Comparison of ENCODE assay signal across 19 mouse cellular contexts in the genomic region with DNA sequence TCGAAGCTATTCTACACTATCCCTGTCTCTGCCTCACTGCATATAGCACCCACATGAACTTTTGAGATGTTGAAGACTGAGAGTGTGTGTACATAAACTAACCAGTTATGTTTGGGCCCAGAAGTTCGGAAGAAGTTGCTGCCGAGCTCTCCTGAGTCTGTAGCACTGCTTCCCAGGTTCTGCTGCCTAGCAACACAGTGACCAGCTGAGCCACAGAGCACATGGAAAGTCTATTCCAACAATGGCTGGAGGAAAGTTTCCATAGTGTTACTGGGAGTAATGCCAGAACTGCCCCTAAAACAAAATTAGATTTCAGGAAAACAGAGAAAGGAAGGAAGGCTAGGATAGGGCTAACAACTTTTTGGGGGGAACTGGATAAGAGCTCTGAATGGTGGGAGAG.
DNase-seq lines count a peak whose midpoint lies in the region; ATAC-seq and TF ChIP-seq lines count a peak whose summit lies in the region.
"Had no signal": no experiment of that assay in that cellular context is flagged by ENCODE, and none has a peak within 500 bp of the region (broad histone marks: within the 10 kb centered on the region; RNA-seq: fewer than 3 reads in every experiment).

No protein-coding gene starts in this region.

- H3K27me3 ChIP-seq in limb, embryonic 13.5 days: no peaks in the 10 kb centered on the region
- no peaks in the 10 kb centered on the region for H3K27me3 ChIP-seq in limb, embryonic 10.5 days (ENCODE audit: low read depth, poor library complexity, severe bottlenecking)
- peaks cover 53% of the 10 kb centered on the region for H3K27me3 ChIP-seq in heart, embryonic 13.5 days (replicated peaks)
- H3K27me3 ChIP-seq: limb, embryonic 15.5 days; neural tube, embryonic 12.5 days had no signal

- no peak overlapping the region for H3K9ac ChIP-seq in limb, embryonic 13.5 days
- no peak overlapping the region for H3K9ac ChIP-seq in heart, embryonic 13.5 days
- H3K9ac ChIP-seq: limb, embryonic 15.5 days; neural tube, embryonic 12.5 days had no signal

- no peaks in the 10 kb centered on the region for H3K9me3 ChIP-seq in limb, embryonic 13.5 days
- H3K9me3 ChIP-seq in limb, embryonic 10.5 days (replicated peaks): no peaks in the 10 kb centered on the region
- 0 out of 2 replicates have a peak, but pooled peaks cover 5% of the 10 kb centered on the region for H3K9me3 ChIP-seq in heart, embryonic 13.5 days
- H3K9me3 ChIP-seq: limb, embryonic 15.5 days; neural tube, embryonic 12.5 days had no signal

- intact Hi-C loops in gastrocnemius, adult 2 months (cut with DNase I): no loop called here

- 74% methylated on average over 3 of the region's 3 CpGs for WGBS in limb, embryonic 13.5 days
- WGBS in limb, embryonic 10.5 days: 91% methylated on average over 3 of the region's 3 CpGs
- WGBS in heart, embryonic 13.5 days: 66% methylated on average over 3 of the region's 3 CpGs

- TF ChIP-seq CTCF in gastrocnemius, adult 2 months (IDR thresholded peaks at IDR 0.05): no peak
- TF ChIP-seq CTCF in brain, embryonic 14.5 days (IDR thresholded peaks at IDR 0.05; ENCODE audit: borderline replicate concordance, extremely low read depth, insufficient read depth, insufficient read length): no peak

- DNase-seq in gastrocnemius, adult 2 months: no peak
- DNase-seq in gastrocnemius, adult 8-10 months (ENCODE audit: low spot score in 2 of 2): no peak
- no peak for DNase-seq in limb, embryonic 10.5 days (ENCODE audit: low spot score)
- DNase-seq in brain, embryonic 14.5 days (ENCODE audit: low read depth): peak; percentile 69
- no peak for DNase-seq in left cerebral cortex, adult 9 months (ENCODE audit: low spot score in 2 of 2)
- DNase-seq in retina, postnatal 1 day: no peak
- DNase-seq: adrenal gland, postnatal 14 days; cerebellum, adult 18-20 months; cerebellum, postnatal 36 days; kidney, adult 8-10 months; kidney, postnatal 36 days; layer of hippocampus, adult 9-11 months; lung, adult 18-20 months; thymus, postnatal 14 days had no signal

- no peak overlapping the region for H3K4me2 ChIP-seq in limb, embryonic 13.5 days (replicated peaks)
- H3K4me2 ChIP-seq in heart, embryonic 13.5 days: no peak overlapping the region
- H3K4me2 ChIP-seq: limb, embryonic 15.5 days; neural tube, embryonic 12.5 days had no signal

- 0 out of 2 replicates have a peak, but pooled peaks have one; percentile 32 for ATAC-seq in limb, embryonic 13.5 days (ENCODE audit: low FRiP score, low read depth)
- ATAC-seq in heart, embryonic 13.5 days (ENCODE audit: extremely low read depth, insufficient number of reproducible peaks, low FRiP score, low TSS enrichment): no peak
- ATAC-seq: activated CD4-positive, CD25-positive, alpha-beta regulatory T cell, adult 4 months had no signal

- H3K4me3 ChIP-seq in gastrocnemius, adult 2 months: no peak overlapping the region
- no peak overlapping the region for H3K4me3 ChIP-seq in limb, embryonic 13.5 days
- no peak overlapping the region for H3K4me3 ChIP-seq in limb, embryonic 10.5 days
- H3K4me3 ChIP-seq in heart, embryonic 13.5 days: no peak overlapping the region
- H3K4me3 ChIP-seq: limb, embryonic 15.5 days; neural tube, embryonic 12.5 days had no signal

- H3K4me1 ChIP-seq in limb, embryonic 13.5 days: 0 out of 2 replicates have a peak, but pooled peaks cover 4% of the 10 kb centered on the region
- peaks cover 4% of the 10 kb centered on the region for H3K4me1 ChIP-seq in limb, embryonic 10.5 days
- H3K4me1 ChIP-seq in heart, embryonic 13.5 days: peaks cover 4% of the 10 kb centered on the region; the same call in 1 of the 2 replicates
- H3K4me1 ChIP-seq: limb, embryonic 15.5 days had no signal

- H3K36me3 ChIP-seq in limb, embryonic 13.5 days: no peaks in the 10 kb centered on the region
- no peaks in the 10 kb centered on the region for H3K36me3 ChIP-seq in limb, embryonic 10.5 days
- H3K36me3 ChIP-seq in heart, embryonic 13.5 days: no peaks in the 10 kb centered on the region
- H3K36me3 ChIP-seq: limb, embryonic 15.5 days; neural tube, embryonic 12.5 days had no signal

- peak overlapping the region; percentile 31; the same call in 1 of the 2 replicates for H3K27ac ChIP-seq in gastrocnemius, adult 2 months
- no peak overlapping the region for H3K27ac ChIP-seq in limb, embryonic 13.5 days
- H3K27ac ChIP-seq in limb, embryonic 10.5 days: no peak overlapping the region
- H3K27ac ChIP-seq in heart, embryonic 13.5 days (replicated peaks): 0 out of 2 replicates have a peak overlapping the region, but pooled peaks have one; percentile 24
- H3K27ac ChIP-seq: limb, embryonic 15.5 days; neural tube, embryonic 12.5 days had no signal

- TF ChIP-seq POLR2A in brain, embryonic 14.5 days (IDR thresholded peaks at IDR 0.05; ENCODE audit: borderline replicate concordance, extremely low read depth, insufficient read depth, insufficient read length, poor library complexity, severe bottlenecking): no peak

Comparison
In these comparisons a context has a peak if more than half of its experiments do, and no peak if none do; other contexts are left out.
1. H3K27ac ChIP-seq: peak in gastrocnemius, adult 2 months (single experiment) and heart, embryonic 13.5 days (single experiment); none in limb, embryonic 13.5 days (single experiment) and limb, embryonic 10.5 days (single experiment).